14 mouse cellular contexts compared by ENCODE assay signal in the genomic region with DNA sequence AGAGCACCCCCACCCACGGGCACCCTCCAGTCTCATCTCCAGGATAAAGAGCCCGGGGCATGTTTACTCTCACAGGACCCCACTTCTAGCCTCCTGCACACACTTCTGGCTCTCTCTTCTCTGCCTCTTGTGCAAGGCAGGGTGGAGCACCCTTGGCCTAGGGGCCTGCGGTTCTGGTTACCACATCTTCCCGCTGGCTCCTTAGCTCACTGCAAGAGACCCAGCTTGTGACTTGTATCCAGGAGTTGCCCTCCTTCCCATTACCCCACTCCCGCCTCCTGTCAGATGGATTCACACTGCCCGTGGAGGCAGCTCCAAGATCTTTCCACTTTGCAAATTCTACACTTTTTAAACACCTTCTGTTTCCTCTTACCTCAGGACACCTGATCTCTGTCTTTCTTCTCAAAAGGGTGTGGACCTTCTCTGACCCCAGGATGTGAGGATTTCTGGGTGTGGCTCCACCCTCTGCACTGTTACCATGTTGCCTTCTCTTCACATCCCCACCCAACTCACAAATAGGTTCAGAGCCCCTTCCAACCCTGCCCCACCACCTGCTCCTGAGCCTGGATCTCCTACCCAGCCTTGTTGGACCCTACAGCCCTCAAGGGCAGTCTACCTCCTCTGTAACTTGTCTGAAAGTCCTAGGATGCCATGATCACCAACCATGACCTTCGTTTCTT. TPM values are rescaled to one million over a fixed set of nuclear protein-coding genes. Genes with fewer than 3 reads are reported as not detected.
DNase-seq lines count a peak whose midpoint lies in the region; ATAC-seq and TF ChIP-seq lines count a peak whose summit lies in the region.
"Had no signal": no experiment of that assay in that cellular context is flagged by ENCODE, and none has a peak within 500 bp of the region (broad histone marks: within the 10 kb centered on the region; RNA-seq: fewer than 3 reads in every experiment).

No protein-coding gene starts in this region.

- in situ Hi-C loops in CH12.LX (cut with MboI; ENCODE audit: low pct_ligation_motif_present, low pct_unique_long_range_greater_than_20kb, low sequenced_read_pairs): no loop called here

- TF ChIP-seq POLR2A in CH12.LX (IDR thresholded peaks at IDR 0.05; ENCODE audit: low read depth, low read length) (no peak), MEL (IDR thresholded peaks at IDR 0.05; ENCODE audit: control insufficient read depth in 1 of 2, insufficient read depth in 1 of 2, low read depth in 1 of 2, low read length in 2 of 2, poor library complexity in 1 of 2) (no peak)

- no peak for ATAC-seq in liver, embryonic 11.5 days (replicated peaks; ENCODE audit: low FRiP score)

- intact Hi-C loops in left cerebral cortex, postnatal 4 days (cut with DNase I): no loop called here

- TF ChIP-seq CTCF in CH12.LX (conservative IDR thresholded peaks at IDR 0.05 in 1 of 2, IDR thresholded peaks at IDR 0.05 in 1 of 2; ENCODE audit: low read depth in 2 of 2, low read length in 2 of 2) (no peak), MEL (IDR thresholded peaks at IDR 0.05 in 2 of 3, conservative IDR thresholded peaks at IDR 0.05 in 1 of 3; ENCODE audit: control insufficient read depth in 1 of 3, insufficient read depth in 1 of 3, low read depth in 2 of 3, low read length in 3 of 3, poor library complexity in 1 of 3, severe bottlenecking in 1 of 3) (no peak)

- no peak overlapping the region for H3K4me2 ChIP-seq in CH12.LX (ENCODE audit: insufficient read depth, low read depth, poor library complexity, severe bottlenecking)
- H3K4me2 ChIP-seq in liver, embryonic 11.5 days: peak overlapping the region; percentile 17; the same call in 1 of the 2 replicates
- H3K4me2 ChIP-seq: hindbrain, embryonic 14.5 days; midbrain, embryonic 12.5 days had no signal

- H3K9me3 ChIP-seq in CH12.LX (replicated peaks; ENCODE audit: low read length) (no peaks in the 10 kb centered on the region), MEL (replicated peaks; ENCODE audit: insufficient read depth, low read length) (no peaks in the 10 kb centered on the region)
- no peaks in the 10 kb centered on the region for H3K9me3 ChIP-seq in liver, embryonic 11.5 days (ENCODE audit: control insufficient read depth, low read length)
- no peaks in the 10 kb centered on the region for H3K9me3 ChIP-seq in megakaryocyte, embryonic 14.5 days
- H3K9me3 ChIP-seq: midbrain, embryonic 12.5 days had no signal

- H3K27me3 ChIP-seq in CH12.LX (replicated peaks) (no peaks in the 10 kb centered on the region), MEL (ENCODE audit: control insufficient read depth in 1 of 2, insufficient read depth in 2 of 2, low read length in 2 of 2) (no peaks in the 10 kb centered on the region)
- H3K27me3 ChIP-seq in liver, embryonic 11.5 days (replicated peaks; ENCODE audit: control insufficient read depth, insufficient read depth, low read length): no peaks in the 10 kb centered on the region
- no peaks in the 10 kb centered on the region for H3K27me3 ChIP-seq in megakaryocyte, embryonic 14.5 days (replicated peaks)

- no peaks in the 10 kb centered on the region; the same call in 1 of the 2 replicates for H3K79me2 ChIP-seq in CH12.LX (replicated peaks; ENCODE audit: control insufficient read depth, extremely low read depth, insufficient read depth, poor library complexity, severe bottlenecking)
- H3K79me2 ChIP-seq in MEL (ENCODE audit: control insufficient read depth, insufficient read depth, low read length, poor library complexity): peaks cover 3% of the 10 kb centered on the region

- H3K36me3 ChIP-seq in CH12.LX (replicated peaks in 1 of 2; ENCODE audit: control insufficient read depth in 1 of 2, insufficient read depth in 1 of 2, low read length in 1 of 2) (peaks cover 9 to 58% of the 10 kb centered on the region in 2 experiments), MEL (ENCODE audit: control insufficient read depth in 1 of 2, insufficient read depth in 2 of 2, low read length in 2 of 2) (peaks cover 0 to 46% of the 10 kb centered on the region in 2 experiments; a peak in 2 of 4 replicates)
- H3K36me3 ChIP-seq in liver, embryonic 11.5 days (ENCODE audit: control insufficient read depth, insufficient read depth, low read length): no peaks in the 10 kb centered on the region
- peaks cover 51% of the 10 kb centered on the region for H3K36me3 ChIP-seq in megakaryocyte, embryonic 14.5 days (replicated peaks; ENCODE audit: low read length)
- H3K36me3 ChIP-seq: midbrain, embryonic 12.5 days had no signal

- H3K4me3 ChIP-seq in CH12.LX (replicated peaks in 1 of 3; ENCODE audit: low read depth in 2 of 3, low read length in 2 of 3, poor library complexity in 1 of 3): peak overlapping the region in 1 of 3 experiments; percentile 9
- no peak overlapping the region for H3K4me3 ChIP-seq in MEL (ENCODE audit: control insufficient read depth in 1 of 2, insufficient read depth in 1 of 2, low read depth in 2 of 2, low read length in 2 of 2)
- no peak overlapping the region for H3K4me3 ChIP-seq in liver, embryonic 11.5 days (ENCODE audit: low read depth, low read length)
- peak overlapping the region; percentile 24 for H3K4me3 ChIP-seq in megakaryocyte, embryonic 14.5 days (replicated peaks)
- H3K4me3 ChIP-seq: midbrain, embryonic 12.5 days had no signal

- H3K4me1 ChIP-seq in CH12.LX (ENCODE audit: control insufficient read depth in 1 of 2, insufficient read depth in 2 of 2): peaks cover 46 to 93% of the 10 kb centered on the region in 2 experiments
- H3K4me1 ChIP-seq in MEL (ENCODE audit: control insufficient read depth in 1 of 2, insufficient read depth in 2 of 2, low read length in 2 of 2): peaks cover 25 to 58% of the 10 kb centered on the region in 2 experiments
- peaks cover 73% of the 10 kb centered on the region for H3K4me1 ChIP-seq in liver, embryonic 11.5 days (replicated peaks; ENCODE audit: control insufficient read depth, insufficient read depth, low read length)
- peaks cover 95% of the 10 kb centered on the region for H3K4me1 ChIP-seq in megakaryocyte, embryonic 14.5 days

- H3K9ac ChIP-seq in CH12.LX (ENCODE audit: insufficient read depth, low read depth) (no peak overlapping the region), MEL (ENCODE audit: control insufficient read depth, low read depth, low read length, poor library complexity, severe bottlenecking) (peak overlapping the region; percentile 70; the same call in 1 of the 2 replicates)
- peak overlapping the region; percentile 30; the same call in 1 of the 2 replicates for H3K9ac ChIP-seq in liver, embryonic 11.5 days (ENCODE audit: low read depth, low read length)
- H3K9ac ChIP-seq: hindbrain, embryonic 14.5 days; midbrain, embryonic 12.5 days had no signal

- DNase-seq in CH12.LX (ENCODE audit: extremely low read depth) (no peak), MEL (ENCODE audit: low read depth, low spot score) (no peak)
- DNase-seq in liver, embryonic 11.5 days (ENCODE audit: low spot score): no peak
- DNase-seq in left cerebral cortex, postnatal 4 days: no peak
- DNase-seq in frontal cortex, postnatal 14 days (ENCODE audit: low spot score in 2 of 2): no peak
- no peak for DNase-seq in right cerebral cortex, postnatal 10 days (ENCODE audit: low spot score in 2 of 2)
- no peak for DNase-seq in right cerebral cortex, adult 2 months (ENCODE audit: low spot score in 2 of 2)
- DNase-seq: cerebellum, postnatal 10 days had no signal

- TF ChIP-seq EP300 in CH12.LX (IDR thresholded peaks at IDR 0.05; ENCODE audit: low read length): no peak
- no peak for TF ChIP-seq EP300 in MEL (IDR thresholded peaks at IDR 0.05; ENCODE audit: low read depth in 1 of 2, low read length in 2 of 2)

- WGBS in liver, embryonic 11.5 days: 67% methylated on average over 7 of the region's 7 CpGs

- H3K27ac ChIP-seq in CH12.LX (ENCODE audit: insufficient read depth, low read depth): peak overlapping the region; percentile 11; the same call in 1 of the 2 replicates
- peak overlapping the region; percentile 94 for H3K27ac ChIP-seq in MEL (ENCODE audit: control insufficient read depth, low read depth, low read length)
- H3K27ac ChIP-seq in liver, embryonic 11.5 days (ENCODE audit: low read depth, low read length): peak overlapping the region; percentile 94; the same call in 1 of the 2 replicates
- H3K27ac ChIP-seq: hindbrain, embryonic 14.5 days; midbrain, embryonic 12.5 days had no signal

- dilution Hi-C loops in CH12.LX (cut with MboI; ENCODE audit: extremely low pct_ligation_motif_present, extremely low pct_unique_long_range_greater_than_20kb, low sequenced_read_pairs): no loop called here

- no peak for TF ChIP-seq RAD21 in CH12.LX (IDR thresholded peaks at IDR 0.05; ENCODE audit: low read depth, low read length)
- TF ChIP-seq RAD21 in MEL (IDR thresholded peaks at IDR 0.05; ENCODE audit: low read depth, low read length): no peak

RNA-seq across cellular contexts. Expression of gene Glipr2, which starts 8.8 kb away (rescaled TPM):
- 47.6 and 60.3 TPM in 2 replicates for total RNA-seq in CH12.LX (2012; rRNA removed)
- total RNA-seq in CH12.LX (2014; rRNA removed): 138 and 146 TPM in 2 replicates
- 57.2 and 62.8 TPM in 2 replicates for polyA plus RNA-seq in CH12.LX (2012; ENCODE audit: insufficient read length, low read depth)
- total RNA-seq in MEL (2012; rRNA removed): 22.8 and 30.6 TPM in 2 replicates
- 10 to 100 TPM in 1 of 2 experiments, not detected in 1; 25.0 TPM for polyA plus RNA-seq in MEL (2012; ENCODE audit: insufficient read depth in 1 of 2, insufficient read length in 2 of 2, low read depth in 1 of 2, low replicate concordance in 2 of 2, missing spikeins in 1 of 2)
- 71.4 and 81.6 TPM in 2 replicates for polyA plus RNA-seq in liver, embryonic 11.5 days (2014; fragmentation: Nextera tagmentation; extraction: Ambion mirVana)
- polyA plus RNA-seq in megakaryocyte, embryonic 14.5 days (2012; ENCODE audit: insufficient read depth, low replicate concordance): 6.5 and 32.0 TPM in 2 replicates
- 10 to 100 TPM; 11.1 to 14.9 TPM for total RNA-seq in left cerebral cortex, postnatal 4 days (2021)

RNA-seq across cellular contexts. Expression of gene Ccin, which starts 17.3 kb away (rescaled TPM):
- total RNA-seq in CH12.LX (2012; rRNA removed) (not detected in 2 replicates), CH12.LX (2014; rRNA removed) (0.11 TPM in 1 of 2 replicates, not detected in the other), MEL (2012; rRNA removed) (not detected in 2 replicates)
- polyA plus RNA-seq in CH12.LX (2012; ENCODE audit: insufficient read length, low read depth) (not detected in 2 replicates), MEL (2012; ENCODE audit: insufficient read depth in 1 of 2, insufficient read length in 2 of 2, low read depth in 1 of 2, low replicate concordance in 2 of 2, missing spikeins in 1 of 2) (under 1 TPM in 1 of 2 experiments, not detected in 1; 0.04 TPM)
- polyA plus RNA-seq in liver, embryonic 11.5 days (2014; fragmentation: Nextera tagmentation; extraction: Ambion mirVana): not detected in 2 replicates
- not detected in 2 replicates for polyA plus RNA-seq in megakaryocyte, embryonic 14.5 days (2012; ENCODE audit: insufficient read depth, low replicate concordance)
- total RNA-seq in left cerebral cortex, postnatal 4 days (2021): under 1 TPM in 1 of 2 experiments, not detected in 1; 0.26 TPM
- total RNA-seq: left cerebral cortex, postnatal 36 days had no signal
- polyA plus RNA-seq: large intestine, adult 2 months; midbrain, embryonic 12.5 days; thymus, postnatal 0 days had no signal

RNA-seq across cellular contexts. Expression of gene Clta, which starts 38.3 kb away (rescaled TPM):
- 301 and 349 TPM in 2 replicates for total RNA-seq in CH12.LX (2012; rRNA removed)
- 450 and 454 TPM in 2 replicates for total RNA-seq in CH12.LX (2014; rRNA removed)
- polyA plus RNA-seq in CH12.LX (2012; ENCODE audit: insufficient read length, low read depth): 454 and 493 TPM in 2 replicates
- total RNA-seq in MEL (2012; rRNA removed): 426 and 451 TPM in 2 replicates
- polyA plus RNA-seq in MEL (2012; ENCODE audit: insufficient read depth in 1 of 2, insufficient read length in 2 of 2, low read depth in 1 of 2, low replicate concordance in 2 of 2, missing spikeins in 1 of 2): 100 to 1,000 TPM in 1 of 2 experiments, not detected in 1; 589 TPM
- 215 and 216 TPM in 2 replicates for polyA plus RNA-seq in liver, embryonic 11.5 days (2014; fragmentation: Nextera tagmentation; extraction: Ambion mirVana)
- polyA plus RNA-seq in megakaryocyte, embryonic 14.5 days (2012; ENCODE audit: insufficient read depth, low replicate concordance): 132 and 432 TPM in 2 replicates
- 100 to 1,000 TPM; 333 to 337 TPM for total RNA-seq in left cerebral cortex, postnatal 4 days (2021)

Comparison
In these comparisons a context has a peak if more than half of its experiments do, and no peak if none do; other contexts are left out.
1. H3K27ac ChIP-seq: peak in every context shown above with its lines; median percentile 94 in MEL; 94 in liver, embryonic 11.5 days; 11 in CH12.LX.